Mouse (Mus musculus) brain, adult 10 weeks (tissue): ENCODE results near the gene Zfp622. TPM values are rescaled to one million over a fixed set of nuclear protein-coding genes. Genes with fewer than 3 reads are reported as not detected.

Experiments used
- polyA plus RNA-seq: library from polyadenylated mRNA; stranded (reverse); fragments of 350-450 nt; fragmentation: Illumina TruSeq; extraction: RNeasy Lipid Tissue Mini Kit (QIAGEN cat#74804); gene quantifications from one replicate; pipeline ENCODE4 v1.2.3, GENCODE M21; 2015; ENCODE audit warnings: low read depth, low replicate concordance

Zfp622 gene
- 48.0 TPM for polyA plus RNA-seq

GRCm38 (mm10) chr15:25984067-25984733, at the start of gene Zfp622:
Zfp622 (plus strand) TSS chr15:25984366.

Other genes with a start within 250 kb of the Zfp622 start
- gene Retreg1, start 141.2 kb upstream of the Zfp622 start, polyA plus RNA-seq: 53.2 TPM